Mouse (Mus musculus) left cerebral cortex, postnatal 14 days (tissue): ENCODE data around the gene Gsg1l. TPM values are rescaled to one million over a fixed set of nuclear protein-coding genes. Genes with fewer than 3 reads are reported as not detected.
A peak's percentile ranks its signal among the peaks of the same experiment; 100 is the strongest.

Source experiments
- DNase-seq, 2 experiments: peaks; one replicate each; pipeline ENCODE4 v3.0.0; 2021 to 2022; ENCODE audit warnings: low spot score in 2 of 2, mixed read lengths in 1 of 2
- intact Hi-C: fragments of 180-260 bp; cut with DNase I; formaldehyde crosslinking; loops from one replicate; pipeline ENCODE4 v1.15.1; 2025
- total RNA-seq, 2 experiments: library from RNA; stranded (reverse); gene quantifications; 2 replicates each; pipeline ENCODE4 v1.2.3; 2021

The Gsg1l gene
- total RNA-seq, 2 experiments from 2014 or later = 51.7 to 54.5 TPM

DNA sequence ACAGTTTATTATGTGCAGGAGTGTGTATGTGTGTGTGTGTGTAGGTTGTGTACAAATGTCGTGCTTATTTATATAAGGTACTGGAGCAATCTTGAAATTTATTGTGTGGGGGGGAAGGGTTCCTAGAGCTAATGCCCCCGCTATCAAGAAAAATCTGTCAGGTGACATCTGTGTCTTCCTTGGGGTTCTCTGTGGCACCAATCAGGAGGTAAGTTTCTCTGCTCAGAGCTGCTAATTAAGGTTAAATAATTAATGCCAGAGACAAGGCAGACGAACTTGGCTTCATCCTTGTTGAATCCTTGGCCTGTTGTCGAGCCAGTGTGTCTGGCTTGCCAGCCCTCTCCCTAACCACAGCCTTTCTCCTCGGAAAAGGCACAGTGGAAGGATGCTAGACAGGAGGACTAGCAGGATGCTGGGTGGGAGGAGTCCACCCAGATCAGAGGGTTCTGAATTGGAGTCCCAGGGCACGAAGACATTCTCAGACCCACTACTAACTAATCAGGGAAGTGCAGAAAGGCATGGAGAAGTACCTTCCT, 89.8 kb downstream of the Gsg1l start:
- intact Hi-C loops = no loop called here
- DNase-seq = no peak

DNA sequence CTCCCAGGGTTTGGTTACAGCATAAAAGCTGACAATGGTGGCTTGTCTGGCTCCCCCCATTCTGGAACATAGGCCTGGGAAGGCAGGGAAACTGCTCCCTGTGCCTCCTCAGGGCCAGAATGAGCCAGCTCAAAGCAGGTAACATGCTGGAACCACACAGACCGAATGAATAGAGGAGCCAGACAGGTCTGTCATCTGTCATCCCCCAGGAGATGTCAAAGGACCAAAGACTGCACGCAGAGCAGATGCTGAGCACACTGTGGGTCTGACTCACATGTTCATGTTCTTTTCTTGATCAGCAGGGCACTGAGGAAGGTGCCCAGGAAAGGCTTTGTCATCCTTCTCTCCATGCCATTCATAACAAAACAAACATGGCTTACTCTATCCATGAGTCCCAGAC, 90.4 kb downstream of the Gsg1l start:
- intact Hi-C loops = no loop called here
- no peak for DNase-seq

DNA sequence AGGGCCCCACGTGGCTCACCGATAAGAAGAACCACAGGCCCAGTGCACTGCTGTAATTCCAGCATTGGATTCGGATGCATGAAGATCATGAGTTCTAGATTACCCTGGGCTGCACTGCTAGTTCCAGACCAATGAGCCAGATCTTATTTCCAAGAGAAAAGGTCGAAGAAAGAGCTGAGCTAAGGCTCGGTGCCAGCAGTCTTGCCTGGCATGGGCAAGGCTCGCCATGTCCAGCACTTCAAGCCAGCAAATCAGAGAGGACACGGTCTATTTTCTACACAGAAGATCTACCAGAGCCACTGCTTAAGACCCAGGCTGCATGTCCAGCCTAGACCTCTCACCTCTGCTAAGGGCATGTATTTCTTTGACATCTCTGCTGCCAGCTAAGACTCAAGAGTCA, 92.2 kb downstream of the Gsg1l start:
- intact Hi-C loops = no loop called here
- no peak for DNase-seq

DNA sequence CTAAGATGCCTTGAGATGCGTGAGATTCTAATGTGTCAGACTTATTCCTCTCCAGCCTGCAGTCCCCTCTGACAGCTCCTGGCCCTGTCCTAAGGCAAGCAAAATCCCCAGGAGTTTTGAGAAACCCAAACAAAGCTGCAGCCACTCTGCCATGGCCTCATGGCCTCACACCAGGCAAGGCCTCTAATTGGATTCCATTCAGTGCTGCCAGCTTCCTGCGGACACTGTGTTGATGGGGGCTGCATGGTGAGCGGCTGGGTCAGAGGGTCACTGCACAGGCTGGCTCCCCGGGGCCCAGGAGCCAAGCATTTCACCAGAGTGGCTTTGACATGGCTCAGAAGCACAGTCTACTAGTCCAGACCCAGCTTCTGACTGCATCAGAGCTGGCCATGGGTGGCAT, 92.7 kb downstream of the Gsg1l start:
- intact Hi-C loops = no loop called here
- no peak for DNase-seq

DNA sequence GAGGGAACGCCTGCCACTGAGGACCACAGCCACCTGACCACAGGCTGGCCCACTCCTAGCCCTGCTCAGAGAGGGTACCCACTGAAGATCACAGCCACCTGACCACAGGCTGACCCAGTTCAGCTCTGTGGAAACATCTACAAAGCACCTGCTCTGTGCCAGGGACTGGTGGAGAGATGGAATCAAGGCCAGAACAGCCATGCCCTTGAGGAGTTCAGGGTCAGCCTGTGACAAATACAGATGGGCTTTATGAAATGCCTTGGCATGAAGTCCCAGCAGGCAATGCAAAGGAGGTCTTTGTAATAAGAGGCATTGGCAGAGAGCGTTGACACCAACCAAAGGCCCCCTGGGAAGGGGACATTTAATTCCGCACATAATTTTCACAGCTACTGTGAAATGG, 93.9 kb downstream of the Gsg1l start:
- no peak for DNase-seq
- intact Hi-C loops = no loop called here

DNA sequence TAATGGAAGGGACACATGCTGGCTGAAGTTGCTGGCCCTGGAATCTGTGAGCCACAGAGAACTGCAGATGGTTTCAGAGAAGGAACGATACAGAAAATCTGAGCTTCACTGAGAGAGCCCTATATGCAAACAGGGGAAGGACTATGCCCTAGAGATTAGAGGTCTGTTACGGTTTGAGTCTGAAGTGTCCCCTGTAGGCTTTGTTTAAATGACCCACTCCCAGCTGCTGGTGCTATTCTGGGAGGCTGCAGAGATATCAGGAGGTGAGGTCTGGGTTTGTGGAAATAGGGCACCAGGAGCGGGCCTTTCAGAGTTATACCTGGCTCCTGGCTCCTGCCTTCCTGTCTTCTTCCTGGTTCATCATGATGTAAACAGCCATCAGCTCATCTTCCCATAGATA, 95.1 kb downstream of the Gsg1l start:
- intact Hi-C loops = no loop called here
- DNase-seq = no peak

DNA sequence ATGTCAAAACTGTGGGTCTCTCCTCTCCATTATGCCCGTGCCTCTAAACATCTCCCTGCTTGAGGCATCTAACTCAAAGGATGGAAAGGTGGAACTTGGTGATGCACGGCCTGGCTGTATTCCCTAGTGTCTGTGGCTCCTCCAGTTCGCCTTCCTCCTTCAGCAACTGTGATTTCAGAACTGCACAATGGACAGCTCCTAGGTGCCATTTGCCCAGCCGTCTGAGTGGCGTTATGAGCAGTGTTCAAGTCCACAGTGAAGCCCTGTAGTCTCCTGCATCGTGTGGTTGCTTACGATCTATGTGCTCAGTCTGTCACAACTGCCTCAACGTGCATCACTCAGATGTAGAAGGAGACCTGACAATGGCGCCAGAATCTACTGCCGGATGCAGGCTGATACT, 96.6 kb downstream of the Gsg1l start:
- intact Hi-C loops = no loop called here
- no peak for DNase-seq

DNA sequence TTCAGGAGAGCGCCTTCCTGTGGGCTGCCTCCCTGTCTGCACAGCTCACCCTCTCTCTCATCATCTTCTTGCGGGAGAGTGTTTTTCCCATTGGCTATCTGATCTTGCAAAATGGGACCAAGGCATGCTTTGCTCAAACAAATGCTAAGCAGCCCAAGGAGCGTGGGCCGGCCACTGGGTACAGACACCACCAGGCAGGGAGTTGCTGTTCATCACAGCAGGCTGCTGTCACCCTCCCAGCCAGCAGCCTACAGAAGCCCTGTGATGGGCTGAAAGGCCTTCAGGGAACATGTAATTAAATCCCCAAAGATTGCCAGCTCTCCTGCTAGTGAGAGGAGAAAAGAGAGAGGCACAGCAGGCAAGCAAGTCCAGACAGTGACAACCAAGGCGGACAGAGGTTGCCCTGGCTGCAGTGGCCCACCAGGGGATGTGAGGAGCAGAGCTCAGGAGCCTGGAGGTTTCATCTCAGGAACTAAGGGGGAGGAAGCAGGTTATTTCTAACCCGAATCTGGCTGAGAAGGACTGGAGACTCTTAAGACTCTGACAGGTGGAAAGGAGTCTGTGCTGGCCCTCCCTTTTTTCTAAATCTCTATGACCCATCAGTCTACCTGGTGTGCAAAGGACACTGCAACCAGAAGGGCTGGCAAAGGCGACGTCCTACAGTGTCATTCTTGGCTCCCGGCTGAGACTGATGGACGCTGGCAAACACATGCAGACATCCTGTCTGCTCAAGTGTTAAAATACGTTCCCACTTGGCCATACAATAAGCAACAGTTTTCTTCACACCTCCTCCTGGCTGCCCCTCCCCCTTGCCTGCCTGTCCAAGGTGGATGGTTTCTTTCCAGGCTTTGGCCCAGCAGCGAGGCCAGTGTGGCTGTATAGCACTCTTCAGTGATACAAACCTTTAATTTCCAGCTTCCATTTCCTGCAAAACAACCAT, 98.0 kb downstream of the Gsg1l start:
- DNase-seq = peak; percentile 46 to 47
- intact Hi-C loops = no loop called here

DNA sequence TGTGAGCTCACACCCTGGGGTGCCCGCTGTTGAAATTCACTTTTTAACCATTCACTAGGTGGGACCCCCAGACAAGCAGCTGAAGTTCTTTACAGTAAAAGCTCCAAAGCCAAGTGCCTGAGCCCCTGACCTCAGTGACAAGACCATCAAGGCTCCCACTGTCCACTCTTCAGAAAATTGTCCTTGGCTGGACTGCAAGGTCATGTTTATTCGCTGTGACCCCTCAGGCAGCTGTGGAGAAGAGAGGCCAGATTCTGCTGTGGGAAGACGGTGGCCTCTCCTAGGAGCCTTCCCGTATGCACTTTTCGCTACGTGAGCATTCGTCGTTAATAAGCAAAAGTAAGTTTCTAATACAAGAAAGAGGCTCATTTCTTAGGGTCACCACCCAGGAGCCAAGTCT, 102.6 kb downstream of the Gsg1l start:
- intact Hi-C loops = no loop called here
- DNase-seq = no peak

DNA sequence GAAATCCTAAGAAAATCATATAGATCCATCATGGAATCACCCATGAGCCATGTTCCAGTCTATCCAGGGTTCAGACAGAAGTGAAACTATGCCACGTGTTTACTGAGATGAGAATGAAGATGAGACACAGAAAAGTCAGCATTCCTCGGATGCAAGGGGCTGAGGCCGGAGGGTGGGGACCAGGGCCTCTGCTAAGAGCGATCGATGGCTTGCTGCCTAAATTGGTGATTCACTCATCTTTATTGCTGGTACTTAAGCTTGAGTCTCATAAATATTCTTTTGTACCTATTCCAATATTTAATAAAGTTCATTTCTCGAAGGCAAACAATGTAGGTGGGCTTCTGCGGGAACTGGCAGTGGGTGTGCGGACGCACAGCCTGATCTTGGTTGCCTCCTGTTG, 105.5 kb downstream of the Gsg1l start:
- intact Hi-C loops = no loop called here
- DNase-seq = no peak

DNA sequence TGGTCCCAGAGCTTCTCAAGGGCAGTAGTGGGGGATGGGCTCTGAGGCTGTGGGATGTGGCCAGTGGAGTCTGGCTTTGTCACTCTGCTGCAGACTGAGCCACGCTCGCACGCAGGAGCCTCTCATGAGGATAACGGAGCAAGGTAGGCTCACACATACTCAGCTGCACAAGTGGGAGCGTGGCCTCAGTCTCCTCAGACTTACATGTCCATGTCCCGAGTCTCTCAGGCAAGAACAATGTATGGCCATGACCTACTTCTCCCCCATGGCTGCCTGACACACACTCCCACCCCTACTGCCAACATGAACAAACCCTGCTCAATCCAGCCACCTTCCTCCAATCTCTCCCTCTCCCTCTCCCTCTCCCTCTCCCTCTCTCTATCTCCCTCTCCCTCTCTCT, 106.8 kb downstream of the Gsg1l start:
- DNase-seq = no peak
- intact Hi-C loops = no loop called here

DNA sequence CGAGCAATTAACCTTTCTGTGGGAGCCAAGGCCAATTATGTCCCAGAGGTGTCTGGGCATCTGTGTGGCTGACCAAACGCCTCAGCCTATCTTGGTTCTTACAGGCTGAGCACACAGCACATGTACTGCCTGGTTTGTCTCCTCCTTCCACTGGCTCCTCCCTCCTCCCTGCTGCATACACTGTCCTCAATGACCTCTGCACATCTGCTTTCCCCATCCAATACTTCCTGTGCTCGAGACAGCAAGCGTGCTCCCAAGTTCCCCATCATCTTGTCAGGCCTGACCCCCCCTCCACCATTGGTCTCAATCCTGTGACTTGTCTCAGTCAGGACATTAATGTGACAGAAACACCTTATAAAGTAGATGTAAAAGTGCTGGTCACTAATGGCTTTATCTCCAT, 108.3 kb downstream of the Gsg1l start:
- intact Hi-C loops = no loop called here
- DNase-seq = no peak

DNA sequence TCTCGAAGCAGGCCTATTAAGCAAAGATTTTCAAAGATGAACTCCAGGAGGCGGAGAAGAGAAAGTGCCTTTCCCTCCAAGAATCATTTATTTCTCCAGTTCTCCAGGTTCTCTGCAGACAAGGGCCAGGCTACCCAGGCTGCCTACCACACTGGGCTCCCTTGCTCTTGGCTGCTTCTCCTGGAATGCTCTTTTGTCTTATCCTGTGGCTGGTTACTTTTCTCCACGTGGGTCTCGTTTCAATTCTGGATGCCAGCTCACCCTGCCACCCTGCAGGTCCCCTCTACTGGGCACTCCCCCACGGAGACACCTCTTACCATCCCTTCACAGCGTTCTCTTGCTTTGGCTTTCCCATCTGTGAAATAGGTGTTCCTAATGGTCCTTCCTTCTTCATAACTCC, 109.4 kb downstream of the Gsg1l start:
- intact Hi-C loops = no loop called here
- no peak for DNase-seq

DNA sequence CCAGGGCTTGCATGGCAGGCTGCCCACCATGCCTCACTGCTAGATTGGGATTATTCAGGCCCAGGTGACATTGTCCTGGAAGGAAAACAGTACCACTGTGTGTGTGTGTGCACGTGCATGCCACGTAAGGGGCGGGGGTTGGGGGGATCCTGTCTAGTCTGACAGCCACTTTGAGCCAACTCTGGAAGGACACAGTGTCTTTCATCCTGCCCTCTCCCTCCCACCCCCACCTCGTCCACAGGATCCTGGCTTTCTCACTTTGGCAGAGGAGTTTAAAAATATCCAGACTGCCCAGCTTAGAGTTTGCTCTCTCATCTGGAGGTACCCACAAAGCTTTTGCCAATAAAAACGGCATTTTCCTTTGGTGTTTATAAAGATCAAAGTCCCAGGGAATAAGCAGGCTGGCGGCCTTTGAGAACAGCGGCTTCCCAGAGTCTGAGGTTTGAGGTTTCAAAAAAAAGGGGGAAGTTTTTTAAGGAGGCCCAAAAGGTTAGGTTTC, 110.0 kb downstream of the Gsg1l start:
- intact Hi-C loops = no loop called here

DNA sequence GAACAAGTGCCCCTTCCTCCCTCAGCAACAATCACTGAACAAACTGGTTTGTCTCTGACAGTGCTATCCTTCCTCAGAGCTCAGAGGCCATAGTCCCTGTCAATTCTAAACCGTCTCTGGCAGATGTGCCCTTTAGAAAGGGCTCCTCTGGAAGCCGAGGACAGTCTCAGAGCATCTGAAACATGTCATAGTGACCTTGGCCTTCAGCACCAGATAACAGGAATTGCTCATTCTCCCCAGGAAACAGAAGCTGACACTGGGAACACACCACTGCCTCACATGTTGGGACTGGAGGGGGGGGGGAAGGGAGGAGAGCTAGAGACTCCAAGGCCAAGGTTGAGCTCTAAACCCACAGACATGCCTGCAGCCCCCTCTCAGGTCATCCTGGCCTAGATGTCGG, 113.1 kb downstream of the Gsg1l start:
- intact Hi-C loops = no loop called here
- DNase-seq = no peak

More for the DNA sequence above, 110.0 kb downstream of the Gsg1l start:
- no peak for DNase-seq

DNA sequence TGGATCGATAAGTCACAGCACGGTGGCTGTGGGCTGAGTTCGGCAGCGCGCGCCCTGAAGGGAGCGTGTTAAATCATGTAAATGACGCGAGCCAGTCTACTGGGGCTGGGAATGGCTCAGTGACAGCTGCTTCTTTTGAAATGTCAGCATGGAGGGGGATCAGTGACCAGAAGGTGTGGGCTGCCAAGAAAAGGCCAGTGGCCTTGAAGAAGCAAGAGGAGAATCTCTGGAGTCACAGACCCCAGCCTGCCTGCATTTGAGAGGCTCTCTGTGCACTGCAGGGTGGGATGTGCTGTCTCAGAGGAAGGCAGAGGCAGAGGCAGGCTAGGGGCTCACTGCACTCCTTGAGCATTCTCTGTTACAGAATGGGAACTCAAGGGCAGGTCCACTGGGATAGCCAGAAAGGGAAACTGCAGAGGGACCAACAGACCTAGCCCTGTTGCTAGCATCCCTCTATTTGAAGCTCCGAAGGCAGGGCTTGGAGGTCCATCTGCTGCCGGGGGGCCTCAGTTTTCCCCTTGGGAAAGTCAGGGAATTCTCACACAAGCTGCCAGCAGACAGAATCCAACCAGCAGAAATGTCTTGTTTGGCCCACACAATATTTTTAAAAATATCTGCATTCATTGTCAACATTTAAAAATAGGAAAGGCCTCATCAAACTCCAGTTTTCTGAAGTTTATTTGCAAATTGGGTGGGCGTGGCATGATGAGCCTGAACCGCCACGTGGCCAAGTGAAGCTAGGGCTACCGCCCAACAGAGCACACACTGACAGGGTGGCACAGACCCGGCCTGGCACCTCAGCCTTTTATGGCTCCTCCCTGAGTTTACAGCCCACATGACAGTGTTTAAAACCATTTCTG, 115.6 kb downstream of the Gsg1l start:
- peak; percentile 31 to 50 for DNase-seq
- intact Hi-C loops = no loop called here

DNA sequence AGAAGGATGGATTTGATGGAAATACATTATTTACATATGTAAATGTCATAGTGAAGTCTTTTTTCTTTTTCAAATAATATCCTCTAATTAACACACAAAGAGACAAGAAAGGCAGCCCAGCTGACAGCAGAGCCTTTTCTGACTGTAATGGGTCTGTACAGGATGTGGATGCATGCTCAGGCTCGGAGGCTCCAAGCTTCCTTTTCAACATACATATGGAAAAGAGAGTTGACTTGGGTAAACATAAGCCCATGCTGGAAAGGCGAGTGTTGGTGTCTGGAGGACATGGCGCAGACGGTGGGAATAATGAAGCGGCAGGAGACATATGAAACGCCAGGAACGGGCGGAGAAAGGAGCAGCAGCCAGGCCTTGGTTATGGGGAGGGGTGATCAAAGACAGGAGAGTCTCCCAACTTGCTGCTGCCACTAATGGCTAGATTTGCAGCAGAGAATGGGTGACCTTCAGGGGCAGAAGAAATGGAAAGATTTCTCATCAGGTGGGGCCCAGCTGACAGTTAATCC, 118.1 kb downstream of the Gsg1l start:
- intact Hi-C loops = no loop called here

DNA sequence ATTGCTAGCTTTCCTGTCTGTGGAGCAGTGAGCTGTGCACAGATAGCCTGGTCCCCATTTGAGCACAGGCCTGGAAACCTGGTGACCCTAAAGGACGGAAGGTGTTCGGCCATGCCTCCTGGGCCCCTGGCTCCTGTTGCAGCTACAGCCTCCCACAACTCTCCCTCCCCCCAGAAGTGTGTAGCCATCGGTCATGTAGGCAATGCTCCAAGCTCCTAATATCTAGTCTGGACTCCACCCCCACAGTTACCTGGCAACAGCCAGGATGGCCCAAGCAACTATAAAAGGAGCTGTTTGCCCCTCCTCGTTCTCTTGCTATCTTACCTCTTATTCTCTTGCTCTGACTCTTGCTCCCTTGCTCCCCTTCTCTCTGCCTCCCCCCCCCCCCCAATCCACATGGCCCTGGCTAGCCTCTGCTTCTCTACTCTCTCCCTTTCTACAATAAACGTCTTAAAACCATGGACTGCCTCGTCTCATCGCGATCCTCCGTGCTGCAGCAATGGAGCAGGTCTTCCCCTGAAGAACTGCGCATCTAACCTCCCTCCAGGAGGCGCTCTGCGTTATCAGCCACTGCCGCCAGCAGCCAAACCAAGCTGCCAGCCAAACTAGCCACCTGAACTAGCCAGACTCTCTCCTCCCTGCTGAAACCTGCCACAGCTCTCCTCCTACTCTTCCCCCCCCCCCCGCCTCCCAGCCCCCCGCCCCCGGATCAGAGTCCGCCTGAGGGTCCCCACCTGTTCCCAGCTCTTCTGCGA, 122.7 kb downstream of the Gsg1l start:
- DNase-seq = no peak
- intact Hi-C loops = no loop called here

More for the DNA sequence above, 118.1 kb downstream of the Gsg1l start:
- no peak for DNase-seq

DNA sequence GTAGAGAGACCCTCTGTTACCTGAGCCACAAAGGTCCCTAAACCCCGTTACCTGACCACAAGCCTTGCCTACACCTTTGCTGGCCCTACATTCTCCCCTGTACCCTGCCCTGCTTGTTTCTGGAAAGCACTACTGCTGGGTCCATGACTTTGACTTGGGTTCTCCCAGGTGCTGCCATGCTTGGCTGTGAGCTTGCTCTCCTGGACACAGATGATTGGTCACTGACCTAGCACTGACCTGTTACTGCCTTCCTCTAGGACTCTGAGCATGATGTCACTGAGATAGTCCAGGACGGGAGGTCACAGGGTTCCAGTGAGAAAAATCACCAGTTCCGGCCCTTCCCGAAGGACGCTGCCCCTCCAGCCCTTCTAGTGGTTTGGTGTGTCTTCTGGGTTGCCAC, 123.4 kb downstream of the Gsg1l start:
- no peak for DNase-seq
- intact Hi-C loops = no loop called here
